Mouse (Mus musculus) midbrain, postnatal 0 days (tissue): ENCODE measurements around the gene Nlrc5. TPM values are rescaled to one million over a fixed set of nuclear protein-coding genes. Genes with fewer than 3 reads are reported as not detected.

Experiments
- ATAC-seq: fragments of 200-750 bp; cut with Nextera tagmentation; 2 replicates; pipeline ENCODE4 v1.8.0; 2017; ENCODE audit warnings: moderate number of reproducible peaks, mild to moderate bottlenecking, moderate TSS enrichment, moderate library complexity; ENCODE audit not compliant: low FRiP score
- DNase-seq: peaks from one replicate; pipeline ENCODE4 v3.0.0-alpha.2; 2015; ENCODE audit warnings: low spot score
- H3K27ac ChIP-seq: fragments of 300-500 bp; sonication (generic); 2 replicates; pipeline ENCODE4 v1.5.1; 2014; ENCODE audit warnings: low read depth, mild to moderate bottlenecking, low read length, mixed read lengths
- H3K27me3 ChIP-seq: fragments of 300-500 bp; sonication (generic); 2 replicates; pipeline ENCODE4 v1.6.1; 2014; ENCODE audit warnings: low read length, control low read depth, mixed read lengths; ENCODE audit not compliant: insufficient read depth
- H3K36me3 ChIP-seq: fragments of 300-500 bp; sonication (generic); 2 replicates; pipeline ENCODE4 v1.6.1; 2014; ENCODE audit warnings: low read length, control low read depth, mixed read lengths; ENCODE audit not compliant: insufficient read depth
- H3K4me1 ChIP-seq: fragments of 300-500 bp; sonication (generic); 2 replicates; pipeline ENCODE4 v1.6.1; 2014; ENCODE audit warnings: mild to moderate bottlenecking, control low read depth, antibody characterized with exemption, low read length, mixed read lengths; ENCODE audit not compliant: insufficient read depth
- H3K4me2 ChIP-seq: fragments of 300-500 bp; sonication (generic); 2 replicates; pipeline ENCODE4 v1.6.1; 2014; ENCODE audit warnings: low read depth, mild to moderate bottlenecking, low read length, mixed read lengths; ENCODE audit not compliant: poor library complexity, severe bottlenecking
- H3K4me3 ChIP-seq: fragments of 300-500 bp; sonication (generic); 2 replicates; pipeline ENCODE4 v1.5.1; 2014; ENCODE audit warnings: low read depth, mild to moderate bottlenecking, low read length, moderate library complexity
- H3K9ac ChIP-seq: fragments of 300-500 bp; sonication (generic); replicated peaks from 2 replicates; pipeline ENCODE4 v1.6.1; 2014; ENCODE audit warnings: mild to moderate bottlenecking, low read length, moderate library complexity, mixed read lengths; ENCODE audit not compliant: poor library complexity, severe bottlenecking
- H3K9me3 ChIP-seq: fragments of 300-500 bp; sonication (generic); 2 replicates; pipeline ENCODE4 v1.6.1; 2016; ENCODE audit warnings: low read length, control low read depth
- CTCF ChIP-seq: IDR thresholded peaks from 2 replicates; pipeline ENCODE4 v1.5.1; 2016; ENCODE audit warnings: antibody characterized with exemption, mild to moderate bottlenecking
- WGBS: fragments of 180-500 bp; shearing (Covaris S2); extraction: QIAGEN DNeasy Blood & Tissue Kit; methylation state at CpG from one replicate; pipeline ENCODE4 v1.1.7; 2014; 5-methylcytosine and 5-hydroxymethylcytosine counted together
- polyA plus RNA-seq: library from polyadenylated mRNA; unstranded; fragments of >200 nt; fragmentation: Nextera tagmentation; extraction: Ambion mirVana; gene quantifications from 2 replicates; pipeline ENCODE4 v1.2.1, GENCODE M21; 2015
- total RNA-seq: library from RNA; depleted of rRNA; stranded (reverse); fragments of >200 nt; gene quantifications from 2 replicates; pipeline ENCODE4 v1.2.3, GENCODE M21; 2014; rRNA removed

Nlrc5 gene
- total RNA-seq = 0.22 and 1.7 TPM in 2 replicates
- 0.56 and 0.63 TPM in 2 replicates for polyA plus RNA-seq

DNA sequence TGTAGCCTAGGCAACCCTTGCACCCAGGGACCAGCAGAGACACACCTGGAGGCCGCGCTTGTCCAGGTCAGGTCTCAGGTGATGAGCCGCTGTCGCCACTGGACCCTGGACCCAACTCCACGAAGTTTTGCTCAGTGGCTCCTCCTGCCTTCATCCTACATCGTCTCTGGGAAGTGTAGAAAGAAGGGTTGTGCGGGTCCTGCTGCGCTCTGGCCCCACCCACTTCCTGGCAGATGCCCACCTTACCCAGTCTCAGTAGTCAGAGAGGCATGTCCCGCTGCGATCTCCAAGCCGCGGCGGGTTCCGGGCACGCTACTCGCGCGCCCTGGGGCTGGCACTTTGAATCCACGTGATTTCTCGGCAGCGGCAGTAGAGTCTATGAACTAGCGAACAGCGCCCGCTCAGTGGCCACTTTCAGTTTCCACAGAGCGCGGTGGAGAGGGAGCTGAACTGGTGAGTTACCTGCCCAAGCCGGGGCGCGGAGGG, at the start of gene Nlrc5:
Gene Nlrc5, plus strand, starts transcription at position 376 of the 486 bp plus-strand sequence.
- Histone ChIP-seq H3K9me3 (no peaks in the 10 kb centered on the region), H3K4me1 (no peaks in the 10 kb centered on the region), H3K27me3 (peaks cover 7% of the 10 kb centered on the region), H3K4me2 (peak within 1 kb of the TSS; percentile 86), H3K4me3 (peak within 1 kb of the TSS; percentile 44), H3K9ac (0 out of 2 replicates have a peak within 1 kb of the TSS, but pooled peaks have one; percentile 24), H3K36me3 (no peaks in the 10 kb centered on the region), H3K27ac (no peak within 1 kb of the TSS)
- WGBS = 3% methylated on average over 29 of the region's 29 CpGs
- DNase-seq = peak; percentile 63
- no peak for ATAC-seq
- TF ChIP-seq CTCF = peak; percentile 47

DNA sequence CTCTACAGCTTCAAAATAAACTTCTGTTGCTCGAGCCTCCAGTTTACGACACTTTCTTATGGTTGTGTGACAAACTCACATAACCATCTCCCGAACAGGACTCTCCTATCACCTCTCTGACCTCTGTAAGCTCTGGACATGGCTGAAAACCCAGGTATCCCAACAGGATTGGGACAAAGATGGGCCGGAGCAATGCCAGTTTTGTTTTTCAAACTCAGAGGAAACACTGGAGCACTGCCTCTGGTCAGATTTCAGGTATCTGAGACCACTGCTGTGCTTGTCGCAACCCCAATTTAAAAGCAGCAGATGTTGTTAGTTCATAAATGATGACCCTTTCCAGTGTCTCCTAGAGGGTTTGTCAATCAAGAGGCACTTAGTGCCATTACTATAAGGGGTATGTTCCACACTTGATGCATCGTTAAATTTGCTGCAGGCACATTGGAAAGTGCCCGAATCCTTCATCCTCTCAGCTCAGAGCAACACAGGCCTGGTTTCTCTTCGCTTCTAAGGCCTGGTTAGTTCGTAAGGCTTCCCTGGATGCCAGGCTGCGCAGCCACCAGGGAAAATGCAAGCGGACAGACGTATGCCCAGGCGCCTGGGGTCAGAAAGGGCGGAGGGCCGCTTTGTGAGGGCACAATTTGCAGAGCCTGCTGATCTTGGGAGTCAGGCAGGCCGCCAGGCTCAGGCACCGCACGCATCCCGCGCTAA, 48.5 kb upstream of the Nlrc5 start:
- DNase-seq (no peak), ATAC-seq (peak; percentile 41)
- Histone ChIP-seq H3K4me1 (no peaks in the 10 kb centered on the region; the same call in 1 of the 2 replicates), H3K27ac (peak overlapping the region; percentile 96), H3K27me3 (no peaks in the 10 kb centered on the region), H3K36me3 (peaks cover 4% of the 10 kb centered on the region), H3K4me3 (peak overlapping the region; percentile 87), H3K4me2 (peak overlapping the region; percentile 89), H3K9me3 (no peaks in the 10 kb centered on the region), H3K9ac (peak overlapping the region; percentile 95)
- WGBS = 25% methylated on average over 20 of the region's 20 CpGs
- TF ChIP-seq CTCF = no peak

DNA sequence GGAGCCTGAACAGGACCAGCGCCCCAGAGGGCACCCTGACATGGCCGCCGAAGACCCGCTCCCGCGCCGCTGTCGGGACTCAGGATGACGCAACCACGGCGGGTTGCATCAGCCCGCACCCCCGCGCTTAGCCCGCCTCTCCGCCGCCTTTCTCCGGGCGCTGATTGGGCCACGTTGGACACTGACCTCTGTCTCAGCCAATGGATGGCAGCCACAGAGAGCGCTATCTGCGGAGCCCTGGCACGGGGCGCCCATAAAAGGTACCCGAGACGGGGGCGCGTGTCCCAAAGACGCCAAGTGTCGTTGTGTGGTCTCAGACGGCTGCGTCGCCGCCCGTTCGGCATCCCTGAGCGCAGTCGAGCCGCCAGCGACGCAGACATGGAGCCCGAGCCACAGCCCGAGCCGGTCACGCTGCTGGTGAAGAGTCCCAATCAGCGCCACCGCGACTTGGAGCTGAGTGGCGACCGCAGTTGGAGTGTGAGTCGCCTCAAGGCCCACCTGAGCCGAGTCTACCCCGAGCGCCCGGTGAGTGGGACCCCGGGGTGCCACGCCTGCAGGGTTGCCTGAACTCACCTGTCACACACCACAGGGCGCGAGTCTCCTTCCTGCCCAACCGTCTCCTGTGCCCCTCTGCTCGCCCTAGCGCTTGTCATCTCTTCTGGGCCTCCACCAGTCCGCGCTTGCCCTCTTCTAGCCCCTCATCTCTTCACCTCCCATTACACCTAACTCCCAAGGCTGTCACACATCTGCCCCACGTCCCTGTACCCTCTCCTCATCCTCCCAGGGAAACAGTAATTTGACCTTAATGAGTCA, 47.7 kb upstream of the Nlrc5 start, which contains the start of gene Herpud1:
Gene Herpud1, plus strand, starts transcription at position 225 of the 813 bp plus-strand sequence.
- no peaks in the 10 kb centered on the region; the same call in 1 of the 2 replicates for H3K4me1 ChIP-seq
- H3K36me3 ChIP-seq = peaks cover 12% of the 10 kb centered on the region
- under 1% methylated on average over 62 of the region's 65 CpGs for WGBS
- H3K4me2 ChIP-seq = peak within 1 kb of the TSS; percentile 89
- peak within 1 kb of the TSS; percentile 87 for H3K4me3 ChIP-seq
- H3K27me3 ChIP-seq = no peaks in the 10 kb centered on the region
- ATAC-seq (peak; percentile 99), DNase-seq (peak; percentile 98)
- H3K9ac ChIP-seq = peak within 1 kb of the TSS; percentile 95
- H3K27ac ChIP-seq = peak within 1 kb of the TSS; percentile 96
- no peaks in the 10 kb centered on the region for H3K9me3 ChIP-seq
- TF ChIP-seq CTCF = peak; percentile 1; the same call in 1 of the 2 replicates

DNA sequence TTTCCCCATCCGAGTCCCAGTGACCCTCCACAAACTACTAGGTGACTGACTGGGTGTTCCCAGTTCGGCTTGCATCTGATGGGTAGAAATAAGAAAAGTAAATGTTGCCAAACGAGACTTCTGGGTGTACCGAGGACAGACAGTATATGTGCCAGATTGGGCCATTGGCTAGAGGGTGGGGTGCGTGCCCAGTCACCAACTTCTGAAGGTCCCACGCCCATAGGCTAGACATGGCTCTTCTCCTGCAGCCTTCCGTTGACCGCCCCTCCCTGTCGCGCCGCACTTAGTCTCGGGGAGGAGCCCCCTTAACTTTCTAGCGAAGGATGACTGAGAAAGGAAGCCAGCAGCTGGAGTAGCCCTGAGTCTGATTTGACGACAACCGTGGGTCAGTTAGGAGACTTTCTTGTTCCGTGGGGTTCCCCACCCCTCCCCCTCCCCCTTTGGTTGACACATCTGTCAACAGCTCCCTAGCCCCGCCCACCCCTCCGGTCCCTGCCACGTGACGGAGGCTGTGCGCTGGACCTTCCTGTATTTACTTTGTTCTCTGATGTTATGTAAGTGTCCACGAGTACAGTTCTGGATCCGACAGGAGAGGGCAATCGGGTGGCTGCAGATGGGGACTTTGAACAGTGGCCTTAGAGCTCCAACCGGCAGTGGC, 47.0 kb upstream of the Nlrc5 start:
- no peaks in the 10 kb centered on the region; the same call in 1 of the 2 replicates for H3K4me1 ChIP-seq
- peak; percentile 77 for DNase-seq
- peak overlapping the region; percentile 95 for H3K9ac ChIP-seq
- WGBS = under 1% methylated on average over 25 of the region's 25 CpGs
- ATAC-seq = peak; percentile 13; the same call in 1 of the 2 replicates
- H3K36me3 ChIP-seq = peaks cover 19% of the 10 kb centered on the region
- peak overlapping the region; percentile 96 for H3K27ac ChIP-seq
- no peak for TF ChIP-seq CTCF
- no peaks in the 10 kb centered on the region for H3K9me3 ChIP-seq
- peak overlapping the region; percentile 87 for H3K4me3 ChIP-seq
- peak overlapping the region; percentile 89 for H3K4me2 ChIP-seq
- no peaks in the 10 kb centered on the region for H3K27me3 ChIP-seq

DNA sequence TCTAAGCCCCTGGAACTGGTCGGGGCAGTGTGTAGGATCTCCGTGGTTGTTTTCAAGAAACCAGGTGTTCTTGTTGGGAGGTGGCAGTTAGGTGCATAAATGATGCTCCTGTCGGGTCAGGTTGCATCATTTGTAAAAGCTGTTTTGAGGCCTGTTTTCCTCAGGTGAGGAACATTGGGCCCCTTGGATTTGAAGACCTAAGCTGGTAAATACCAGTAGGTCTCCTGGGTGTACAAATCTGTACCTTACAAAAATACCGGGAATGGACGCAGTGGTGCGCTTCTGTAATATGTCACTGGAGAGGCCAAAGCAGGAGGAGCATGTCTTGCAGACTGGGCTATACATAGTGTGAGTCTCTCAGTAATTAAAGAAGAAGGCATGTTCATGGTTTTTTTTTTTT, 46.4 kb upstream of the Nlrc5 start:
- ATAC-seq (no peak), DNase-seq (no peak)
- Histone ChIP-seq H3K36me3 (peaks cover 25% of the 10 kb centered on the region), H3K27ac (no peak overlapping the region), H3K4me3 (peak overlapping the region; percentile 87), H3K9me3 (no peaks in the 10 kb centered on the region), H3K4me2 (peak overlapping the region; percentile 89), H3K4me1 (no peaks in the 10 kb centered on the region; the same call in 1 of the 2 replicates), H3K27me3 (no peaks in the 10 kb centered on the region), H3K9ac (peak overlapping the region; percentile 95)
- WGBS = 32% methylated on average over 6 of the region's 6 CpGs
- TF ChIP-seq CTCF = no peak
